Mouse (Mus musculus) ES-E14 (cell line): ENCODE measurements around the gene Man2c1.

Experiments
- CHD2 ChIP-seq: IDR thresholded peaks from 2 replicates; pipeline ENCODE4 v1.6.1; 2014; ENCODE audit warnings: mild to moderate bottlenecking, low read depth, low read length, inconsistent platforms
- HCFC1 ChIP-seq: IDR thresholded peaks from 2 replicates; pipeline ENCODE4 v1.6.1; 2012; ENCODE audit warnings: low read length, inconsistent platforms, borderline replicate concordance; ENCODE audit not compliant: insufficient read depth
- ZNF384 ChIP-seq: IDR thresholded peaks from 2 replicates; pipeline ENCODE4 v1.6.1; 2012; ENCODE audit warnings: low read depth, low read length, inconsistent platforms

DNA sequence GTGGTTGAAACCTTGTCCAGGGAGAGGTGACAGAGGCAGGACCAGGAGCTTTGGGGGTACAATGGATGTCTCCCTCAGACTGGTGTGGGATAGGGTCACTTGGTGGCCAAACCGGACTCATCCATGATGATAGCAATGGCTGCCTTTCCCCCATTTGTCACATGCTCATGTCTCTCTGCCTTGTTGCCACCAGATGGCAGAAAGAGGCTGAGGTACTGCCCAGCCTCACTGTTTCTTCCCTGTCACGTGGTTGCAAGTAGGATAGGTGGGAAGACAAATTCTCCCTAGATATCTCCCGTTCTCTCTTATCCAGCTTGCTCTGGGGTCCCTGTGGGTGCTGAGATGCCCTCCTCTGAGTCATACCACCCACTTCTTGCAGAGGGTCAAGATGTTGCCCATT is 32.0 kb downstream of the Man2c1 start:
- TF ChIP-seq HCFC1 (no peak), ZNF384 (no peak), CHD2 (no peak)
